Mouse (Mus musculus): ENCODE measurements around the gene Gm29094.
"Not testable (repeated sequence)": the region's sequence is repeated elsewhere in the genome, so short reads cannot be mapped to it uniquely, and the experiment has no call there.

Gene Gm29094

GRCm38 (mm10) chr9:89237131-89237530, 38.0 kb downstream of the Gm29094 start:
- in situ Hi-C loops (cut with MboI; ENCODE audit: unreplicated experiment in 2 of 2), result not testable (repeated sequence)

GRCm38 (mm10) chr9:89238976-89239505, 39.9 kb downstream of the Gm29094 start:
- in situ Hi-C loops (cut with MboI; ENCODE audit: unreplicated experiment in 2 of 2), result not testable (repeated sequence)

- in situ Hi-C loops (cut with MboI; ENCODE audit: unreplicated experiment in 2 of 2), result not testable (repeated sequence)
Measured at GRCm38 (mm10) chr9:89240516-89241019, 41.4 kb downstream of the Gm29094 start.

GRCm38 (mm10) chr9:89253400-89253799, 54.2 kb downstream of the Gm29094 start:
- in situ Hi-C loops (cut with MboI; ENCODE audit: unreplicated experiment in 2 of 2), result no loop called here

GRCm38 (mm10) chr9:89256556-89257335, 57.6 kb downstream of the Gm29094 start:
- in situ Hi-C loops (cut with MboI; ENCODE audit: unreplicated experiment in 2 of 2), result no loop called here

GRCm38 (mm10) chr9:89263968-89264367, 64.8 kb downstream of the Gm29094 start:
- in situ Hi-C loops (cut with MboI; ENCODE audit: unreplicated experiment in 2 of 2), result no loop called here

GRCm38 (mm10) chr9:89264571-89264970, 65.4 kb downstream of the Gm29094 start:
- in situ Hi-C loops (cut with MboI; ENCODE audit: unreplicated experiment in 2 of 2), result no loop called here
